Mouse (Mus musculus): ENCODE data around the gene Prkar1a.

DNA sequence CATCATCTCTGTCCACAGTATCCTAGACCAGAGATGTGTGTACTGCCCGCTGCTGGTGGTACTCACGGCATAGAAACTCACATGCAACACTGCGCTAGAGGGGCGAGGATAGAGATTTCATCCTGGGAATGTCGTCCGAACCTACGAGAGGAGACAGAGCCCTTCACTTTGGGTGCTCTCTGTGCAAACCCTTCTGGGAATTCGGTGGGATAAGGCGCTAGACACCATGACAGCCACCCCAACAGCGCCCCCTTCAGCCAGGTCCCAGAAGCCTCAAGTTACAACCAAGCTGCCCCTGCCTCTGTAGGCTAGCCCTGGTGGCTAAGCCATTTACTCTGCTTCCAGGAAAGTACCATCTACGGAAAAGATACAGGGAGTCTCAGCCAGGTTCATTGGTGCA is 25.3 kb downstream of the Prkar1a start:
- no peak for TF ChIP-seq CTCF (IDR thresholded peaks at IDR 0.05; ENCODE audit: borderline replicate concordance, control insufficient read depth, extremely low read depth, insufficient read depth, low read length, poor library complexity)
- no peak for TF ChIP-seq POLR2A (IDR thresholded peaks at IDR 0.05; ENCODE audit: control insufficient read depth, extremely low read depth, insufficient read depth, low read length, poor library complexity)

All from thymus, adult 2 months (tissue).